Mouse (Mus musculus): ENCODE results near the gene Macrod2.

DNA sequence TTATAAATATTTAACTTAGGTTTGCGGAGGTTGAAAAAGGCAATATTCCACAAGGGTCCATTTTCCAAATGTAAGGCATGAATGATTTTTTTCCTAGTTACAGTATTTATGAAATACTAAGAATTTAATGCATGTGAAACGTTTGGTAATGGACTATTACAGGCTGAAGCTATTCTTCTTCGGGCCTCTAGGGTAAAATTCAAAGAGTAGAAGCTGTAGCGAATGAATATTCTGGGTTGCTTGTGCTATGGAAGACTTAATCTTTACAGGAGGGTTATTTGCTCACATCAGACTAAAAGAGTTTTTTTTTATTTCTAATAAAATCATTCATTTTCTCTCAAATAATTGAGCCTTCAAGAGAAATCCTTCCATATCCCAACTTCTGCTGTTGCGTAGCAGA, 1039.0 kb downstream of the Macrod2 start:
- TF ChIP-seq CTCF (IDR thresholded peaks at IDR 0.05; ENCODE audit: control insufficient read depth, insufficient read depth, insufficient read length) (no peak), MYOG (IDR thresholded peaks at IDR 0.05; ENCODE audit: control insufficient read depth, extremely low read depth, insufficient read length) (no peak), MAX (IDR thresholded peaks at IDR 0.05) (no peak), USF1 (IDR thresholded peaks at IDR 0.05; ENCODE audit: low read depth) (no peak), MYOD1 (IDR thresholded peaks at IDR 0.05; ENCODE audit: control insufficient read depth, insufficient read length, low read depth) (no peak), CEBPB (IDR thresholded peaks at IDR 0.05; ENCODE audit: low read depth) (no peak)

All from C2C12 (cell line).